Mouse (Mus musculus) ES-Bruce4 (cell line): ENCODE data around the gene Akap7. TPM values are rescaled to one million over a fixed set of nuclear protein-coding genes. Genes with fewer than 3 reads are reported as not detected.

Experiments used
- H3K27ac ChIP-seq: 2 replicates; pipeline ENCODE4 v1.5.1; 2012; ENCODE audit warnings: low read length, inconsistent platforms; ENCODE audit not compliant: insufficient read depth
- H3K27me3 ChIP-seq: 2 replicates; pipeline ENCODE4 v1.6.1; 2012; ENCODE audit warnings: mild to moderate bottlenecking, low read length, inconsistent platforms; ENCODE audit not compliant: control insufficient read depth, poor library complexity, insufficient read depth, severe bottlenecking
- H3K36me3 ChIP-seq: 2 replicates; pipeline ENCODE4 v1.6.1; 2012; ENCODE audit warnings: inconsistent platforms, mild to moderate bottlenecking, low read length, moderate library complexity; ENCODE audit not compliant: control insufficient read depth, poor library complexity, insufficient read depth, severe bottlenecking
- H3K4me1 ChIP-seq: one replicate; pipeline ENCODE4 v1.8.1; 2011; ENCODE audit warnings: low read length; ENCODE audit not compliant: control insufficient read depth, insufficient read depth
- H3K4me3 ChIP-seq: 2 replicates; pipeline ENCODE4 v1.5.1; 2011; ENCODE audit warnings: low read depth, mild to moderate bottlenecking, low read length
- H3K9ac ChIP-seq: 2 replicates; pipeline ENCODE4 v1.6.1; 2012; ENCODE audit warnings: low read depth, mild to moderate bottlenecking, inconsistent platforms; ENCODE audit not compliant: poor library complexity, severe bottlenecking
- H3K9me3 ChIP-seq: replicated peaks from 2 replicates; pipeline ENCODE4 v1.6.1; 2012; ENCODE audit warnings: mild to moderate bottlenecking, low read length, inconsistent platforms; ENCODE audit not compliant: control insufficient read depth, poor library complexity, insufficient read depth, severe bottlenecking
- CTCF ChIP-seq: IDR thresholded peaks from one replicate; pipeline ENCODE4 v1.8.1; 2011; ENCODE audit warnings: low read depth, low read length
- EP300 ChIP-seq: IDR thresholded peaks from 2 replicates; pipeline ENCODE4 v1.6.1; 2011; ENCODE audit warnings: low read depth, low read length; ENCODE audit not compliant: insufficient read depth
- POLR2A ChIP-seq: IDR thresholded peaks from one replicate; pipeline ENCODE4 v1.8.1; 2011; ENCODE audit warnings: low read length; ENCODE audit not compliant: insufficient read depth
- polyA plus RNA-seq: library from polyadenylated mRNA; stranded (reverse); fragments of >200 nt; gene quantifications from 2 replicates; pipeline ENCODE4 v1.2.4, GENCODE M21; 2011; ENCODE audit warnings: low read depth; ENCODE audit not compliant: missing spikeins, insufficient read depth, insufficient read length

Gene Akap7
- polyA plus RNA-seq, 1 experiment: 69.8 TPM

- no peak overlapping the region for H3K27ac ChIP-seq
- H3K9ac ChIP-seq: no peak overlapping the region
- H3K4me1 ChIP-seq: peaks cover 1% of the 10 kb centered on the region
- H3K27me3 ChIP-seq: no peaks in the 10 kb centered on the region
- peaks cover 1% of the 10 kb centered on the region; the same call in 1 of the 2 replicates for H3K9me3 ChIP-seq
- no peak overlapping the region for H3K4me3 ChIP-seq
- H3K36me3 ChIP-seq: no peaks in the 10 kb centered on the region
- TF ChIP-seq CTCF (no peak), POLR2A (no peak), EP300 (0 out of 2 replicates have a peak, but pooled peaks have one; percentile 7)
These were observed 99.8 kb downstream of the Akap7 start for GRCm38 (mm10) chr10:25207866-25208265.

GRCm38 (mm10) chr10:25200691-25201090 lies 107.0 kb downstream of the Akap7 start:
- no peak for TF ChIP-seq POLR2A
- TF ChIP-seq EP300: no peak
- TF ChIP-seq CTCF: no peak

GRCm38 (mm10) chr10:25199510-25200353 lies 107.9 kb downstream of the Akap7 start:
- peak overlapping the region; percentile 28 for H3K4me3 ChIP-seq
- no peaks in the 10 kb centered on the region for H3K36me3 ChIP-seq
- TF ChIP-seq CTCF: no peak
- no peak for TF ChIP-seq POLR2A
- TF ChIP-seq EP300: no peak
- H3K9me3 ChIP-seq: no peaks in the 10 kb centered on the region
- H3K27me3 ChIP-seq: no peaks in the 10 kb centered on the region
- H3K9ac ChIP-seq: peak overlapping the region; percentile 14
- no peaks in the 10 kb centered on the region for H3K4me1 ChIP-seq
- H3K27ac ChIP-seq: no peak overlapping the region

More at GRCm38 (mm10) chr10:25200691-25201090, 107.0 kb downstream of the Akap7 start:
- H3K27me3 ChIP-seq: no peaks in the 10 kb centered on the region
- H3K36me3 ChIP-seq: no peaks in the 10 kb centered on the region
- no peaks in the 10 kb centered on the region for H3K9me3 ChIP-seq
- no peaks in the 10 kb centered on the region for H3K4me1 ChIP-seq
- H3K4me3 ChIP-seq: no peak overlapping the region
- no peak overlapping the region for H3K27ac ChIP-seq
- H3K9ac ChIP-seq: no peak overlapping the region

GRCm38 (mm10) chr10:25198575-25198974 lies 109.1 kb downstream of the Akap7 start:
- H3K36me3 ChIP-seq: no peaks in the 10 kb centered on the region
- peak overlapping the region; percentile 19; the same call in 1 of the 2 replicates for H3K4me3 ChIP-seq
- H3K27me3 ChIP-seq: no peaks in the 10 kb centered on the region
- TF ChIP-seq POLR2A (no peak), CTCF (no peak), EP300 (no peak)
- H3K9ac ChIP-seq: no peak overlapping the region
- no peak overlapping the region for H3K27ac ChIP-seq
- peaks cover 3% of the 10 kb centered on the region; the same call in 1 of the 2 replicates for H3K9me3 ChIP-seq
- no peaks in the 10 kb centered on the region for H3K4me1 ChIP-seq

GRCm38 (mm10) chr10:25198048-25198447 lies 109.6 kb downstream of the Akap7 start:
- Histone ChIP-seq H3K27me3 (no peaks in the 10 kb centered on the region), H3K36me3 (no peaks in the 10 kb centered on the region), H3K9ac (no peak overlapping the region), H3K4me1 (no peaks in the 10 kb centered on the region), H3K27ac (no peak overlapping the region), H3K4me3 (no peak overlapping the region), H3K9me3 (peaks cover 3% of the 10 kb centered on the region; the same call in 1 of the 2 replicates)
- TF ChIP-seq CTCF: no peak
- no peak for TF ChIP-seq POLR2A
- no peak for TF ChIP-seq EP300

GRCm38 (mm10) chr10:25192180-25193073 lies 115.2 kb downstream of the Akap7 start:
- Histone ChIP-seq H3K27me3 (no peaks in the 10 kb centered on the region), H3K4me1 (peaks cover 2% of the 10 kb centered on the region), H3K4me3 (no peak overlapping the region), H3K27ac (no peak overlapping the region), H3K9ac (no peak overlapping the region), H3K9me3 (peaks cover 3% of the 10 kb centered on the region; the same call in 1 of the 2 replicates), H3K36me3 (no peaks in the 10 kb centered on the region)
- TF ChIP-seq EP300 (no peak), CTCF (no peak), POLR2A (no peak)
